Mouse (Mus musculus): Measurements from ENCODE around the gene Acot7. TPM values are rescaled to one million over a fixed set of nuclear protein-coding genes. Genes with fewer than 3 reads are reported as not detected.
A peak's percentile ranks its signal among the peaks of the same experiment; 100 is the strongest.

Acot7 gene
- polyA plus RNA-seq, 1 experiment, result 15.4 TPM

- no peak for DNase-seq (ENCODE audit: low read depth in 1 of 2, low spot score in 2 of 2)
- no peak overlapping the region for H3K27ac ChIP-seq (ENCODE audit: insufficient read depth, low read length)
- TF ChIP-seq CTCF (IDR thresholded peaks at IDR 0.05; ENCODE audit: extremely low read depth, insufficient read depth, insufficient read length, insufficient replicate concordance) (no peak), POLR2A (IDR thresholded peaks at IDR 0.05; ENCODE audit: low read depth, low read length) (no peak)
- H3K27me3 ChIP-seq (ENCODE audit: control insufficient read depth, insufficient read depth, low read length), result peaks cover 8% of the 10 kb centered on the region
- no peaks in the 10 kb centered on the region for H3K36me3 ChIP-seq (ENCODE audit: control insufficient read depth, insufficient read depth, low read length)
- 42% methylated on average over 7 of the region's 7 CpGs for WGBS
- peaks cover 5% of the 10 kb centered on the region for H3K4me1 ChIP-seq (ENCODE audit: control insufficient read depth, insufficient read depth, insufficient read length)
- peak overlapping the region; percentile 39; the same call in 1 of the 2 replicates for H3K4me3 ChIP-seq (ENCODE audit: extremely low read depth, insufficient read depth, insufficient read length)
Observed at GRCm38 (mm10) chr4:152151451-152151965, 26.4 kb upstream of the Acot7 start.

GRCm38 (mm10) chr4:152151966-152152544, 25.9 kb upstream of the Acot7 start, which contains the start of gene Espn:
Gene Espn, minus strand, starts transcription at chr4:152152371.
- H3K4me1 ChIP-seq (ENCODE audit: control insufficient read depth, insufficient read depth, insufficient read length), result peaks cover 5% of the 10 kb centered on the region
- TF ChIP-seq POLR2A (IDR thresholded peaks at IDR 0.05; ENCODE audit: low read depth, low read length) (no peak), CTCF (IDR thresholded peaks at IDR 0.05; ENCODE audit: extremely low read depth, insufficient read depth, insufficient read length, insufficient replicate concordance) (no peak)
- peak in 1 of 2 experiments; percentile 26 for DNase-seq (ENCODE audit: low read depth in 1 of 2, low spot score in 2 of 2)

GRCm38 (mm10) chr4:152153771-152154177, 24.2 kb upstream of the Acot7 start:
- H3K4me3 ChIP-seq (ENCODE audit: extremely low read depth, insufficient read depth, insufficient read length), result peak overlapping the region; percentile 7; the same call in 1 of the 2 replicates
- H3K4me1 ChIP-seq (ENCODE audit: control insufficient read depth, insufficient read depth, insufficient read length), result peaks cover 13% of the 10 kb centered on the region
- H3K27me3 ChIP-seq (ENCODE audit: control insufficient read depth, insufficient read depth, low read length), result peaks cover 17% of the 10 kb centered on the region
- no peak overlapping the region for H3K27ac ChIP-seq (ENCODE audit: insufficient read depth, low read length)
- WGBS, result under 1% methylated on average over 23 of the region's 23 CpGs
- no peaks in the 10 kb centered on the region for H3K36me3 ChIP-seq (ENCODE audit: control insufficient read depth, insufficient read depth, low read length)
- peak; percentile 90 to 91 for DNase-seq (ENCODE audit: low read depth in 1 of 2, low spot score in 2 of 2)
- TF ChIP-seq CTCF (IDR thresholded peaks at IDR 0.05; ENCODE audit: extremely low read depth, insufficient read depth, insufficient read length, insufficient replicate concordance), result peak; percentile 85
- no peak for TF ChIP-seq POLR2A (IDR thresholded peaks at IDR 0.05; ENCODE audit: low read depth, low read length)

More at GRCm38 (mm10) chr4:152151966-152152544, 25.9 kb upstream of the Acot7 start, which contains the start of gene Espn:
- 2% methylated on average over 54 of the region's 57 CpGs for WGBS
- H3K36me3 ChIP-seq (ENCODE audit: control insufficient read depth, insufficient read depth, low read length), result no peaks in the 10 kb centered on the region
- H3K27ac ChIP-seq (ENCODE audit: insufficient read depth, low read length), result no peak within 1 kb of the TSS
- peak within 1 kb of the TSS; percentile 39; the same call in 1 of the 2 replicates for H3K4me3 ChIP-seq (ENCODE audit: extremely low read depth, insufficient read depth, insufficient read length)
- H3K27me3 ChIP-seq (ENCODE audit: control insufficient read depth, insufficient read depth, low read length), result peaks cover 8% of the 10 kb centered on the region

GRCm38 (mm10) chr4:152155019-152155418, 22.9 kb upstream of the Acot7 start:
- Histone ChIP-seq H3K27ac (ENCODE audit: insufficient read depth, low read length) (no peak overlapping the region), H3K36me3 (ENCODE audit: control insufficient read depth, insufficient read depth, low read length) (no peaks in the 10 kb centered on the region), H3K27me3 (ENCODE audit: control insufficient read depth, insufficient read depth, low read length) (peaks cover 19% of the 10 kb centered on the region), H3K4me3 (ENCODE audit: extremely low read depth, insufficient read depth, insufficient read length) (no peak overlapping the region), H3K4me1 (ENCODE audit: control insufficient read depth, insufficient read depth, insufficient read length) (peaks cover 17% of the 10 kb centered on the region)
- DNase-seq (ENCODE audit: low read depth in 1 of 2, low spot score in 2 of 2), result no peak
- WGBS, result 77% methylated on average over 4 of the region's 4 CpGs
- no peak for TF ChIP-seq POLR2A (IDR thresholded peaks at IDR 0.05; ENCODE audit: low read depth, low read length)
- no peak for TF ChIP-seq CTCF (IDR thresholded peaks at IDR 0.05; ENCODE audit: extremely low read depth, insufficient read depth, insufficient read length, insufficient replicate concordance)

- DNase-seq (ENCODE audit: low read depth in 1 of 2, low spot score in 2 of 2), result peak in 1 of 2 experiments; percentile 37
- 9% methylated on average over 21 of the region's 21 CpGs for WGBS
- H3K27me3 ChIP-seq (ENCODE audit: control insufficient read depth, insufficient read depth, low read length), result peaks cover 14% of the 10 kb centered on the region
- no peak overlapping the region for H3K27ac ChIP-seq (ENCODE audit: insufficient read depth, low read length)
- TF ChIP-seq POLR2A (IDR thresholded peaks at IDR 0.05; ENCODE audit: low read depth, low read length) (no peak), CTCF (IDR thresholded peaks at IDR 0.05; ENCODE audit: extremely low read depth, insufficient read depth, insufficient read length, insufficient replicate concordance) (peak; percentile 50; the same call in 1 of the 2 replicates)
- no peaks in the 10 kb centered on the region for H3K36me3 ChIP-seq (ENCODE audit: control insufficient read depth, insufficient read depth, low read length)
- H3K4me1 ChIP-seq (ENCODE audit: control insufficient read depth, insufficient read depth, insufficient read length), result peaks cover 13% of the 10 kb centered on the region; the same call in 1 of the 2 replicates
- peak overlapping the region; percentile 17; the same call in 1 of the 2 replicates for H3K4me3 ChIP-seq (ENCODE audit: extremely low read depth, insufficient read depth, insufficient read length)
Observed at GRCm38 (mm10) chr4:152157779-152158584, 20.0 kb upstream of the Acot7 start.

GRCm38 (mm10) chr4:152158585-152159284, 19.2 kb upstream of the Acot7 start, which contains the start of gene Hes2:
Gene Hes2, plus strand, starts transcription at chr4:152158867.
- WGBS, result 2% methylated on average over 35 of the region's 35 CpGs

More at GRCm38 (mm10) chr4:152158585-152159284, 19.2 kb upstream of the Acot7 start, which contains the start of gene Hes2:
- TF ChIP-seq POLR2A (IDR thresholded peaks at IDR 0.05; ENCODE audit: low read depth, low read length) (no peak), CTCF (IDR thresholded peaks at IDR 0.05; ENCODE audit: extremely low read depth, insufficient read depth, insufficient read length, insufficient replicate concordance) (no peak)
- peak within 1 kb of the TSS; percentile 17; the same call in 1 of the 2 replicates for H3K4me3 ChIP-seq (ENCODE audit: extremely low read depth, insufficient read depth, insufficient read length)
- H3K36me3 ChIP-seq (ENCODE audit: control insufficient read depth, insufficient read depth, low read length), result no peaks in the 10 kb centered on the region
- peaks cover 13% of the 10 kb centered on the region; the same call in 1 of the 2 replicates for H3K4me1 ChIP-seq (ENCODE audit: control insufficient read depth, insufficient read depth, insufficient read length)
- no peak for DNase-seq (ENCODE audit: low read depth in 1 of 2, low spot score in 2 of 2)
- peaks cover 14% of the 10 kb centered on the region for H3K27me3 ChIP-seq (ENCODE audit: control insufficient read depth, insufficient read depth, low read length)
- no peak within 1 kb of the TSS for H3K27ac ChIP-seq (ENCODE audit: insufficient read depth, low read length)
